Mouse (Mus musculus): ENCODE data around the gene Bloc1s6.

Gene Bloc1s6

DNA sequence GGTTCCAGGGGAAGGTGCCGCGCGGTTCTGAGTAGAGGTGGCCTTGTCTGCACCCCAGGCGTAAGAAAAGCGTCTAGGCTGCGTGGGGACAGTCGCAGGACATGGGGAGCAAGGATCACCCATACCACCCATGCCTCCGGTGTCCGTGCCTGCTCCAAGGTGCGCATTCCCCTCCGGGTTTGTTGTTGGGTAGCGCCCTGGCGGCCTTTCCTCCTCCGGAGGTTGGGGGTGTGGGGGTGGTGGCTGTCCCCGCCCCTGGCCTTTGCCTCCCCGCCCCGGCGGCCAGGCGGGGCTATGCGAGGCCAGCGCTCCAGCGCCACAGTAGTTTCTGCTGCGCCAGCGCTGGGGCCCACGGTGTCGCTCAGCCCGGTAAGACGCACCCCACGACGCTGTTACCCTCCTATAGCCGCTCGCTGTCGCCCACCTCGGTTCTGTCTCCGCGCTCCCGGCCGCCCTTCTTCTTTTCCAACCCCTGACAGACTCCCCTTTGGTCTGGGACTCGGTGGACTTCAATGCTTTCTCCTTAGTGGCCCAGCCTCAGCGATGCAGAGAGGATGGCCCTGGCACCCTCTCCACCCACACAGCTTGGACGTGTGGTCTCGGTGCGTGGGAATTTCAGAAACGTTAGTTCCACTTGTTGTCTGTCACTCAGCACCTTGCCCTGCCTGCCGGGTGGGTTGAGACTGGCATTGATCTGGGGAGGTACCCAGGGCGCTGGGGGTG, 26.9 kb downstream of the Bloc1s6 start, which contains the start of gene Sqor:
Gene Sqor (plus strand): TSS at position 167 of the 723 bp plus-strand sequence.
- peak in 1 of 2 experiments; percentile 13 for DNase-seq (ENCODE audit: low spot score in 2 of 2)

DNA sequence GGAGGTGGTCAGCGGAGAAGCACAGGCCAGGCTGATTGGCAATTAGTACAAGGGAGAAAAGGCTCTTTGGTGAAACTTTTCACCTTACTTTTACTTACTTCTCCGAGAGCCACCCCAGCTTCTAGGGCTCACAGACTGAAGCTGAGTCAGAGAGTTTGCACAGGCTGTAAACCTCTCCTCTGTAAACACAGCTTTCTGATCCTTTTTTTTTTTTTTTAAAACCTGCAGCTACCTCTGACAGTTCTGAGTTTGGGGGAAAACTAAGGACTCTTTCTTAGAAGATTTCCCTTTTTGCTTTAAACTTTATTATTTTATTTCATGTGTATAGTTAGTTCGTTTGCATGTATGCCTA, 27.5 kb downstream of the Bloc1s6 start:
- no peak for DNase-seq (ENCODE audit: low spot score in 2 of 2)

DNA sequence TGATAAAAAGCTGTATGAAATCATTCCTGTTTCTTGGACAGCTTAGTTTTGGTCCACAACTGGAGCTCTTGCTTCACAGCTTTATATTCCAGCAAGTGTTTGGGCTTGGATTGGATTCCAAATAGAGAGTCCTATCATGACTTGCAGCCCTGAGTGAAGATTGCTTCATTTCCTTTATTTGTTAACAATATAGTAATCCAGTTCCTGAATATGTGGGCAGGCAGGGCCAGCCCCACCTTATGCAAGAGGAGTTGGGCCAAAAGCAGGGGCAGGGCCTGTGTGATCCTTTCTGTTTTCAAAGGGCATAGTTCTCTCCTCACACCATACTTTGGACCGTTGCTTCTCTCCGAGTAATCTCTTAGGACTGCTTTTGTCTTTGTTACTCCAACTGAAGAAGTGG, 32.7 kb downstream of the Bloc1s6 start:
- DNase-seq (ENCODE audit: low spot score in 2 of 2), result no peak

DNA sequence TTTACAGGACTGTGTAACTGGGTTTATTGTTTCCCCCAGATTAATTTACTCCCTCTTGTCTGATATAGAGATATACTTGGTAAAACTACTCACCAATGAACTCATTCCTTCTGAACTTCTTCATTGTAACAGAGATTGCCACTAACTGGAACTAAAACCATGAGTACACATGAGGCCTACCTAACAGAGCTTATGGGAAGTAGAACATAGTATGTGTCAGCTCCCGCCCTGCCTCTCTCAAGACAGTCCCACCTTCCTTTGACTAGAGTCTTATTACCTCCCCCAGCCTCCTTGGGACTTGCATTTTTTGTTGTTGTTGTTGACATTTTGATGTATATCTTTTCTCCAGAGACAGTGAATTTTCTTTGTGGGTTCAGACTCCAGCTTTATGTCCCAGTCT, 34.6 kb downstream of the Bloc1s6 start:
- DNase-seq (ENCODE audit: low spot score in 2 of 2), result no peak

DNA sequence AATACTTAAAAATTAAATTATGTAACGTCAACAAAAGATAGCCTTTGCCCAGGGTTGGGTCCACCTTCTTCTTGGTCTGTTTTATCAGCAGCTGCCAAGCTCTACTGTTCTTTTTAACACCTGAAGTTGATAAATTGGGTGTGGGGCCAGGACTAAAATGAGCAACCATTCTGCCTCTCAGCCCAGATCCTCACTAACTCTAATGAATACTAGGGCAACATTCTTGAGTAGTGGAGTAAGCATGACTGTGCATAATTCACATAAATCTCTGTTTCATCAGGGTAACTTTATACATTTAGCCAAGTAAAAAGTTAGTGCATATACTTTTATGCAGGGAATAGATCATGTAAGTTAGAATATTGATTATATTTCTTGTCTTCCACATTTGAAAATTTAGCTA, 37.2 kb downstream of the Bloc1s6 start:
- DNase-seq (ENCODE audit: low spot score in 2 of 2), result no peak

DNA sequence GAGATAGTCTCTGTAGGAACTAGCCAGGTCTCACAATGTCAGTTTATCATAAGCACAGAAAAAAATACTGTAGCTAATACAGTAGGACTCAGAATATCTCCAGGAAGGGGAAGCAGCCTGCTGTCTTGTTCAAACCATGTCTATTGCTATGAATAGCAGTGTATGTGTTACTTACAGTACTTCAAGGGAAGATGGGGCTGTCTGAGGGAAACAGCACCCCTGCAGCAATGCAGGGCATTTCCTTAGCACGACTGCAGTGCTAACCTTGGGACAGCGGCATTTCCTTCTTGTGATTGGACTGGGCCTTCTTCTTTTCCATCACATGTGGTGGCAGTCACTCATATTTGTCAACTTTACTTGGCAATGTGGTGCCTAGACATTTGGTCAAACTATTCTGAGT, 38.5 kb downstream of the Bloc1s6 start:
- DNase-seq (ENCODE audit: low spot score in 2 of 2), result no peak

DNA sequence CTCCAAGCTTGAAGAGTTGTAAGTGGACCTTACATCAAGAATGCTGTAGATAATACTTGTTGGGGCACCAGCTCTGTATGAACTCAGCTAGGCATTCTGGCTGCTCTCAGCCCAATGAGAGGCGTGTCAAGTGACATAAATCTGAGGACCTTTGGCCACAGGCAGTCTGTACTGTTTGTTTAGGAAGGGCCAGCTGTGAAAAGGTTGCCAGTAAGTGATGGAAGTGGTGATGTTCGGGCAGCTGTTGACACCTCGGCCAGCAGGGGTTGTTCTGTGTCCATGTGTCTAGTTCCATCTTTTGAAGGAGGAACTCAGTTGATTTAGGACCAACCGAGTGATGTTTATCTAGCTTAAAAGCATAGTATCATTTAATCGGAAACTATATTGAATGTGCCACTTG, 41.7 kb downstream of the Bloc1s6 start:
- no peak for DNase-seq (ENCODE audit: low spot score in 2 of 2)

DNA sequence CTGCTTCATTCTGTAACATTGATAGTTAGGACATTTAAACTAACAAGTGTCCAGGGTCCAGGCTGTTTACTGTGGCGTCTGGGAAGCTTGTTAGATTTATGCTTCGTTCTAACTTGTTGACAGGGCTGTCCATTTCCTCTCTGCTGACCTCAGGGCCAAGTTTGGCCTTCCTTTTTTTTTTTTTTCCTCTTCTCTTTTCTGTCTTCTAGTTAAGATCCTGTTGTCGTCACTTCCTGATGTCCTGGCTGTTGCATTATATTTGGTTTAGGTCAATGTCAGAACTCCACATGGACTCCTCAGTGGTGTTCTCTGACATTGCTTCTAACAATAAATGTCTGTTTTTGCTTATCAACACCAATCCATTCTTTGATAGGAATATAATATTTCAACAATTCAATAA, 42.1 kb downstream of the Bloc1s6 start:
- no peak for DNase-seq (ENCODE audit: low spot score in 2 of 2)

DNA sequence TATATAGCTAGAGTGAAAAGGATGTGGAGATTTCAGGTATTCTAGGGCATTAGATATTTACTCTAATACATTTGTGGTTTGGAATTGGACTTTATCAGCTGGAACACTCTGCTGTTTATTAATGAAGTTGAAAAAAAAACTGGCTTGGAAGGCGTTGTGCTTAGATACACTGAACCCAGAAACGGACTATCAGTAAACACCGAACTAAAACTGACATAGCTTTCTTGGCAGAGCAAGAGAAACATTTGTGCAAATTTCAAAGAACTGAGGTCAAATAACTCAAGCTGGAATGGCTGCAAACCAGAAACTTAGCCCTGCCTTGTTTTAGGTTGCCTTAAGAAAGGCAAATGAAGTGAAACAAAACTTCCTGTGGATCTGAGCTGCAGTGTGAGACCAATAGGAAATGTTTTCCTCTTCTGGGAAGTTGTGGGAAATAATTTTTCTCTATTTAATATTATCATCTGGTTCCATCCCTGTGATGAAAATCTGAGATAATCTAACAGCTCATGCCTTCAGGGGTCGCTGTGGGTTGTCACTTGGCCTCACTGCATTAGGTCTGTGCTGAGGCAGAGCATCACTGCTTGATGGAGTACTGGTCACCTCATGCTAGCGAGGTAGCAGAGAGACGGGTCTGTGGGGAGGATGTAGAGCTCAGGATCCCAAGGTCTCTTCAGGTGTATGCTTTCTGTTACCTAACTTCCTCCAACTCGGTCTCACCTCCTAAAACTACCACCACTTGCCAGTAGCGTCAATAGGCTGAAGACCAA, 43.5 kb downstream of the Bloc1s6 start:
- DNase-seq (ENCODE audit: low spot score in 2 of 2), result no peak

DNA sequence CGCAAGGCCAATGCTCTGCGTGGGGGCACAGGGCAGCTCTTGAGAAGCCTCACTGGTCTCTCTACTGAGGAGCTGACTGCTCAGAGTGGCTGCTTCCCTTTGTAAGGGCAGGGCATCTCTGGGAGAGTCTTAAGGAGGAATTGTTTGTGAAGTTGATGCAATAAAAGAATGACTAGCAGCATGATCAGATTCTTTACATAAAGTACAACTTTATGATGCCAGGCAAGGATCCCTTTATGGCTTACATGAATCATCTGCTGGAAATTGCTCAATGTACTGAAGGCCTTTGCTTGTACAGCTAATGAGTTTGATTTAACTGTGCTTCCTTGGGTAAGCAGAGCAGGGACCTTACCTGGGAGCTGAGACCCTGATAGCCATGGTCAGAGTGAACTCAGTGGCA, 45.4 kb downstream of the Bloc1s6 start:
- DNase-seq (ENCODE audit: low spot score in 2 of 2), result no peak

DNA sequence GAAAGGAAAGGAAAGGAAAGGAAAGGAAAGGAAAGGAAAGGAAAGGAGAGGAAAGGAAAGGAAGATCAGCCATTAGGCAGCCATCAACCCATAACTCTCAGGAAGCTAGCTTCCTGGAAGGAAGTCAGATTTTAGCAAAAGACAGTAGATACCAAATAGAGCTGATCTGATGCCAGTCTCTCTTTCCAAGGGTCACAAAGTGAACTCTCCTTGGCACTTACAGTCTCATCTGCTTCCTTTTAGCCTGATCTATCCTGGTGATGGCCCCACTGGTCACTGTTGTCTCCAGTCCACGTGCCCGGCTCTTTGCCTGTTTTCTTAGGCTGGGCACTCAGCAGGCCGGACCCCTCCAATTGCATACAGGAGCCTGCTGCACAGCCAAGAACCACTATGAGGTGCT, 46.4 kb downstream of the Bloc1s6 start:
- no peak for DNase-seq (ENCODE audit: low spot score in 2 of 2)

DNA sequence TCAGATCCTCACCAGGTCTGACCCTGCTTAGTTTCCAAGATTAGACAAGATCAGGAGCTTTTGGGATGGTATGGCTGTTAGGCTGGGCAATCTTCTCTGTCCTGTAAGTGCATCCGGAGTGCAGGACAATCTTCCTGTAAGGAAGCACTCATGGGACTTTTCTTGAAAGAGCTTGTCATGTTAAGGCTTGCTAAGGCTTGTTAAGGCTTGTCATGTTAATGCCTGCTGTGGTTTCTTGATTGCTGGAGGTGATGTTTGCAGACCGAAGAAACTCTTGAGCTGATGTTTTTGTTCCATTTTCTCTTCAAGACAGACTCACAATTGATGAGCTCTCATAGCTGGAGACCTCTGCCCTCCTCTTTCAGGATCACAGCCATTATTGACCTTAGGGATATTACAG, 47.9 kb downstream of the Bloc1s6 start:
- DNase-seq (ENCODE audit: low spot score in 2 of 2), result no peak

DNA sequence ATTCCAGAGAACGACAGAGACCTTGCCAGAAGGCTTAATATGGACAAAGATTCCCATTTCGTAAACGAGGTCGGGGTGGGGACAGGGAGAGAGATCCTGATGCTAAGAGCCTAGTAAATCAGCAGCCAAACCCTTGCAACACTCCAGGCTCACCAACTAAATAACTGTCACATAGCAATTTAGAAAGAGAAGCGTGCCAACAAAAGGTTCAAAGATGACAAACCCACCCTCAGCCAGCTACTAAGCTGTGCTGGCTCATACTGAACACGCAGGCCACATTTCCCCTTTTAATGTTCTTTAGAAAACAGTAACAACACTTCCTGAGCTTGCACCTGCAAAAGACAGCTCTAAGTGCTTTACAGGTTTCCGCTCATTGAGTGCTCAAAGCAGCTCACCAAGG, 51.0 kb downstream of the Bloc1s6 start:
- no peak for DNase-seq (ENCODE audit: low spot score in 2 of 2)

DNA sequence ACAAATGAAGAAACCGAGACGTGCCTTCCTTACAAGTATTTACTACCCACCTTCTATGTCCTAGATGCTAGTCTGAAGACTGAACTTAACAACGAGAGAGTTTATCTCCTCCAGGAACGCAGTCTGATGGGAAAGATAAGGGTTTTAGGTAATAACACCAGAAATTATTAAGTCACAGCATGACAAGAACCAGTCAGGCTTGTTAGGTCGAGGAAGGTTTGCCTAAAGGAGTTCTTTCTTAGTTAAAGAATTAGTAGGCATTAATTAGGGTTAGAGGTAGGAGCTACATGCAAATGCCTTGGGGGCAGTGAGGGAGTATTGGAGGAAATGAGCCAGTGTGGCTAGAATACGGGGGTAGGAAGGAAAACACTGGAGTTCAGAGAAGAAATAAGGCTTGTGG, 51.4 kb downstream of the Bloc1s6 start:
- no peak for DNase-seq (ENCODE audit: low spot score in 2 of 2)

Data from frontal cortex, postnatal 14 days (tissue).